Mouse (Mus musculus): Measurements from ENCODE around the gene Mon1a. TPM values are rescaled to one million over a fixed set of nuclear protein-coding genes. Genes with fewer than 3 reads are reported as not detected.

Gene Mon1a
- polyA plus RNA-seq, 1 experiment from 2014 or later, result 22.6 TPM

GRCm38 (mm10) chr9:107935374-107935773, 47.4 kb downstream of the Mon1a start, which contains the start of gene Camkv:
Gene Camkv (plus strand): TSS chr9:107935674.
- H3K4me3 ChIP-seq (ENCODE audit: low read length), result peak within 1 kb of the TSS; percentile 58
- no peak within 1 kb of the TSS for H3K27ac ChIP-seq (ENCODE audit: low read depth, low read length)
- H3K9me3 ChIP-seq (ENCODE audit: control insufficient read depth, low read length), result no peaks in the 10 kb centered on the region
- H3K4me2 ChIP-seq (ENCODE audit: low read length), result peak within 1 kb of the TSS; percentile 84
- no peaks in the 10 kb centered on the region for H3K36me3 ChIP-seq (ENCODE audit: control insufficient read depth, insufficient read depth, low read length)
- no peak for ATAC-seq
- WGBS, result 6% methylated on average over 3 of the region's 3 CpGs
- no peaks in the 10 kb centered on the region; the same call in 1 of the 2 replicates for H3K27me3 ChIP-seq (replicated peaks; ENCODE audit: control insufficient read depth, insufficient read depth, low read length)
- peak within 1 kb of the TSS; percentile 76 for H3K9ac ChIP-seq (ENCODE audit: low read depth, low read length)
- H3K4me1 ChIP-seq (ENCODE audit: control insufficient read depth, insufficient read depth, low read depth, low read length), result peaks cover 9% of the 10 kb centered on the region

GRCm38 (mm10) chr9:107935790-107936214, 47.9 kb downstream of the Mon1a start:
- WGBS, result under 1% methylated on average over 32 of the region's 41 CpGs
- ATAC-seq, result peak; percentile 48
- Histone ChIP-seq H3K27ac (ENCODE audit: low read depth, low read length) (no peak overlapping the region), H3K27me3 (replicated peaks; ENCODE audit: control insufficient read depth, insufficient read depth, low read length) (no peaks in the 10 kb centered on the region; the same call in 1 of the 2 replicates), H3K4me1 (ENCODE audit: control insufficient read depth, insufficient read depth, low read depth, low read length) (peaks cover 9% of the 10 kb centered on the region), H3K4me3 (ENCODE audit: low read length) (peak overlapping the region; percentile 58), H3K36me3 (ENCODE audit: control insufficient read depth, insufficient read depth, low read length) (no peaks in the 10 kb centered on the region), H3K9me3 (ENCODE audit: control insufficient read depth, low read length) (no peaks in the 10 kb centered on the region), H3K4me2 (ENCODE audit: low read length) (peak overlapping the region; percentile 84), H3K9ac (ENCODE audit: low read depth, low read length) (peak overlapping the region; percentile 76)

GRCm38 (mm10) chr9:107936215-107936822, 48.4 kb downstream of the Mon1a start:
- Histone ChIP-seq H3K4me1 (ENCODE audit: control insufficient read depth, insufficient read depth, low read depth, low read length) (peaks cover 9% of the 10 kb centered on the region), H3K9ac (ENCODE audit: low read depth, low read length) (peak overlapping the region; percentile 76), H3K4me3 (ENCODE audit: low read length) (peak overlapping the region; percentile 58), H3K27ac (ENCODE audit: low read depth, low read length) (no peak overlapping the region), H3K4me2 (ENCODE audit: low read length) (peak overlapping the region; percentile 84), H3K9me3 (ENCODE audit: control insufficient read depth, low read length) (no peaks in the 10 kb centered on the region), H3K36me3 (ENCODE audit: control insufficient read depth, insufficient read depth, low read length) (no peaks in the 10 kb centered on the region), H3K27me3 (replicated peaks; ENCODE audit: control insufficient read depth, insufficient read depth, low read length) (no peaks in the 10 kb centered on the region; the same call in 1 of the 2 replicates)
- ATAC-seq, result peak; percentile 55
- WGBS, result under 1% methylated on average over 29 of the region's 29 CpGs

GRCm38 (mm10) chr9:107936831-107937230, 48.9 kb downstream of the Mon1a start:
- H3K4me2 ChIP-seq (ENCODE audit: low read length), result peak overlapping the region; percentile 84
- H3K4me3 ChIP-seq (ENCODE audit: low read length), result peak overlapping the region; percentile 58
- 8% methylated on average over 3 of the region's 3 CpGs for WGBS
- H3K9me3 ChIP-seq (ENCODE audit: control insufficient read depth, low read length), result no peaks in the 10 kb centered on the region
- no peak overlapping the region for H3K27ac ChIP-seq (ENCODE audit: low read depth, low read length)
- H3K9ac ChIP-seq (ENCODE audit: low read depth, low read length), result peak overlapping the region; percentile 76
- no peaks in the 10 kb centered on the region for H3K36me3 ChIP-seq (ENCODE audit: control insufficient read depth, insufficient read depth, low read length)
- ATAC-seq, result peak; percentile 18; the same call in 1 of the 2 replicates
- H3K27me3 ChIP-seq (replicated peaks; ENCODE audit: control insufficient read depth, insufficient read depth, low read length), result no peaks in the 10 kb centered on the region; the same call in 1 of the 2 replicates
- peaks cover 9% of the 10 kb centered on the region for H3K4me1 ChIP-seq (ENCODE audit: control insufficient read depth, insufficient read depth, low read depth, low read length)

DNA sequence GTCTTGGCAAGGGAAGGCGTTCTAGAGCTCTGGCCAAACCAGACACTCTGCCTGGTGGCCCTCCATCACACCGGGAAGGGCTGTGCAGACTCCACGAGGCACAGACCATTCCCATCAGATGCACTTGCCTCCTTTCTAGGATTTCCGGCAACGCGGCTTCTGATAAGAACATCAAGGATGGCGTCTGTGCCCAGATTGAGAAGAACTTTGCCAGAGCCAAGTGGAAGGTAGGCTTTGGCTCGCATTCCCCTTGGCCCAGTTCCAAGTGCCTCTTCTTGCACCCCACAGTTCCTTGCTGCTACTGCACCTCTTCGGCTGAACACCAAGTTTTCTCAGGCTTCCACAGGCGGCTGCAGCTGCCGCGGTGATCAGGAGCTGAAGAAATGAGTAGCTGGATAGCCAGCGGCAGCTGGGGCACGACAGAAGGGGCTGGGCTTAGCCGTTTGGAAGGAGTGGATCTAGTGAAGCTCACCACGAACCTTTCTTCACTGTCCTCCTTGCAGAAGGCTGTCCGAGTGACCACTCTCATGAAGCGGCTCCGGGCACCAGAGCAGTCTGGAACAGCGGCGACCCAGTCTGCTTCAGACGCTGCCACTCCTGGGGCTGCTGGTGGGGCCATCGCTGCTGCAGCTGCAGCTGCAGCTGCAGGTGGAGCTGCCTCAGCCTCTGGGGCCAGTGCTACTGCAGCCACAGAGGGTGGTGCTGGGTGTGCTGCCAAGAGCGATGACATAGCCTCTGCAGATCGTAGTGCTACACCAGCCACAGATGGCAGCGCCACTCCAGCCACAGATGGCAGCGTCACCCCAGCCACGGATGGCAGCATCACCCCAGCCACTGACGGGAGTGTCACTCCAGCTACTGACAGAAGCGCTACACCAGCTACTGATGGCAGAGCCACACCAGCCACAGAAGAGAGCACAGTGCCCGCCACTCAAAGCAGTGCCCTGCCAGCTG, 59.6 kb downstream of the Mon1a start:
- H3K36me3 ChIP-seq (ENCODE audit: control insufficient read depth, insufficient read depth, low read length), result peaks cover 8% of the 10 kb centered on the region; the same call in 1 of the 2 replicates
- peaks cover 12% of the 10 kb centered on the region for H3K4me1 ChIP-seq (ENCODE audit: control insufficient read depth, insufficient read depth, low read depth, low read length)
- 86% methylated on average over 31 of the region's 31 CpGs for WGBS
- H3K9me3 ChIP-seq (ENCODE audit: control insufficient read depth, low read length), result no peaks in the 10 kb centered on the region
- H3K27me3 ChIP-seq (replicated peaks; ENCODE audit: control insufficient read depth, insufficient read depth, low read length), result no peaks in the 10 kb centered on the region
- H3K4me3 ChIP-seq (ENCODE audit: low read length), result no peak overlapping the region
- ATAC-seq, result no peak
- H3K4me2 ChIP-seq (ENCODE audit: low read length), result no peak overlapping the region
- H3K27ac ChIP-seq (ENCODE audit: low read depth, low read length), result no peak overlapping the region
- no peak overlapping the region for H3K9ac ChIP-seq (ENCODE audit: low read depth, low read length)

DNA sequence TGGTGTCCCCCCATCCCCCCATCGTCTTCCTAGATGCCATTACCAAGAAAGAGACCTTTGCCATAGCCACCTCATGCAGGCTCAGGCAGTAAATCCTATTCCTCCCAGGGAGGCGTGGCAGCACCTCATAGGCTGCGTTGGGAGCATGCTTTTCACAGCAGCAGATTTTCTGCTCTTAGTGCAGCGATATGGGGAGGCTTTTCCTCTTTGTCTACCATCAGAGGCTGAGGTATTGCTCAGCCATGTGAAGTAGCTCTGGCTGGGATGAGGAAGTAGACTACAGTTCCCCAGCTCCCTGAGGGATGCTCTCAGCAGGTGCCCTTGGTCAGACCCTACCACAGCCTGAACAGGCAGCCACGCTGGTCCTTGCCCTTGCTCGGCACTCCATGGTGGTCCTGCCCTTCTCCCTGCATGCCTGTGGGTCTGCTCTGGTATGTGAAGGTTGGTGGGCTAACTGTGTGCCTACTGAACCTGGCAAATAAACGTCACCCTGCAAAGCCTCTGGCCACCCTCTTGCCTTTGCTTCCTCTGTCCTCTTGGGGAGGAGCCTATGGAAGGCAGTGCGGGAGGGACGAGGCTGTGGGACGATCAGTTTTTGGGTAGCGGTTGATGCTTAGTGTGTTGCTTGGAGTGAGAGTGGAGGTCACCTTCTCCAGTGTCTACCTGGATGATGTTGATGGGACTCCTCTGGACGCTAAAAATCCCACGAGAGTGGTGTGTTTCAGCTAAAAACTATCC, 61.4 kb downstream of the Mon1a start:
- Histone ChIP-seq H3K27me3 (replicated peaks; ENCODE audit: control insufficient read depth, insufficient read depth, low read length) (no peaks in the 10 kb centered on the region), H3K4me1 (ENCODE audit: control insufficient read depth, insufficient read depth, low read depth, low read length) (peaks cover 12% of the 10 kb centered on the region), H3K36me3 (ENCODE audit: control insufficient read depth, insufficient read depth, low read length) (peaks cover 8% of the 10 kb centered on the region; the same call in 1 of the 2 replicates), H3K4me2 (ENCODE audit: low read length) (no peak overlapping the region), H3K4me3 (ENCODE audit: low read length) (no peak overlapping the region), H3K9ac (ENCODE audit: low read depth, low read length) (no peak overlapping the region), H3K27ac (ENCODE audit: low read depth, low read length) (no peak overlapping the region), H3K9me3 (ENCODE audit: control insufficient read depth, low read length) (no peaks in the 10 kb centered on the region)
- no peak for ATAC-seq
- WGBS, result 85% methylated on average over 13 of the region's 13 CpGs

DNA sequence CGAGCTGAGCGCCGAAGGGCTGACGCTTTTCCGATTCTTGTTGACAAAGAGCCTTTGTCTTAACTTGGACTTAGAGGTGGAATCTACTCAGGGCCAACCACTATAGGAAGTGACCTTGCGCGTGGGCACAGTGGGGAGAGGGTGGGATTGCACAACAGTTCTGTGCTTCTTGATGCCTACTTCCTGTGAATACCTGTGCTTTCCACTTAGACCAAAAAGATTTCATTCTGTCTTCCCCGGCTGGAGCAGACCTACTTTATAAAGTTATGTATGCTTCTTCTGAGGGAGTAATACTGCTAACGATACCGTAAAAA, 61.9 kb downstream of the Mon1a start, which contains the start of gene Traip:
Gene Traip (plus strand): TSS at position 215 of the 314 bp plus-strand sequence.
- peaks cover 8% of the 10 kb centered on the region; the same call in 1 of the 2 replicates for H3K36me3 ChIP-seq (ENCODE audit: control insufficient read depth, insufficient read depth, low read length)
- H3K4me2 ChIP-seq (ENCODE audit: low read length), result peak within 1 kb of the TSS; percentile 94
- WGBS, result 95% methylated on average over 10 of the region's 10 CpGs
- H3K27me3 ChIP-seq (replicated peaks; ENCODE audit: control insufficient read depth, insufficient read depth, low read length), result no peaks in the 10 kb centered on the region
- peaks cover 12% of the 10 kb centered on the region for H3K4me1 ChIP-seq (ENCODE audit: control insufficient read depth, insufficient read depth, low read depth, low read length)
- H3K4me3 ChIP-seq (ENCODE audit: low read length), result peak within 1 kb of the TSS; percentile 63
- peak within 1 kb of the TSS; percentile 86 for H3K27ac ChIP-seq (ENCODE audit: low read depth, low read length)
- no peak for ATAC-seq
- H3K9ac ChIP-seq (ENCODE audit: low read depth, low read length), result peak within 1 kb of the TSS; percentile 78
- H3K9me3 ChIP-seq (ENCODE audit: control insufficient read depth, low read length), result no peaks in the 10 kb centered on the region

GRCm38 (mm10) chr9:107950460-107951355, 62.8 kb downstream of the Mon1a start:
- peak overlapping the region; percentile 86 for H3K27ac ChIP-seq (ENCODE audit: low read depth, low read length)
- H3K4me2 ChIP-seq (ENCODE audit: low read length), result peak overlapping the region; percentile 94
- H3K36me3 ChIP-seq (ENCODE audit: control insufficient read depth, insufficient read depth, low read length), result peaks cover 8% of the 10 kb centered on the region; the same call in 1 of the 2 replicates
- H3K9me3 ChIP-seq (ENCODE audit: control insufficient read depth, low read length), result no peaks in the 10 kb centered on the region
- peak overlapping the region; percentile 63 for H3K4me3 ChIP-seq (ENCODE audit: low read length)
- ATAC-seq, result peak; percentile 97
- no peaks in the 10 kb centered on the region for H3K27me3 ChIP-seq (replicated peaks; ENCODE audit: control insufficient read depth, insufficient read depth, low read length)
- peak overlapping the region; percentile 78 for H3K9ac ChIP-seq (ENCODE audit: low read depth, low read length)
- H3K4me1 ChIP-seq (ENCODE audit: control insufficient read depth, insufficient read depth, low read depth, low read length), result peaks cover 12% of the 10 kb centered on the region
- 15% methylated on average over 45 of the region's 45 CpGs for WGBS

Data from hindbrain, embryonic 16.5 days (tissue).